Mouse (Mus musculus) limb, embryonic 13.5 days (tissue): ENCODE results near the gene Cyp1b1. TPM values are rescaled to one million over a fixed set of nuclear protein-coding genes. Genes with fewer than 3 reads are reported as not detected.

Source experiments
- ATAC-seq: fragments of 200-750 bp; cut with Nextera tagmentation; 2 replicates; pipeline ENCODE4 v1.8.0; 2017; ENCODE audit warnings: low read depth, moderate number of reproducible peaks, moderate TSS enrichment; ENCODE audit not compliant: low FRiP score
- H3K27ac ChIP-seq: fragments of 300-500 bp; sonication (generic); 2 replicates; pipeline ENCODE4 v1.5.1; 2015; ENCODE audit warnings: inconsistent platforms, mild to moderate bottlenecking, moderate library complexity
- H3K27me3 ChIP-seq: fragments of 300-500 bp; sonication (generic); 2 replicates; pipeline ENCODE4 v1.6.1; 2015; ENCODE audit warnings: mild to moderate bottlenecking, inconsistent platforms
- H3K36me3 ChIP-seq: fragments of 300-500 bp; sonication (generic); 2 replicates; pipeline ENCODE4 v1.6.1; 2015; ENCODE audit warnings: inconsistent platforms, mild to moderate bottlenecking, moderate library complexity
- H3K4me1 ChIP-seq: fragments of 300-500 bp; sonication (generic); 2 replicates; pipeline ENCODE4 v1.6.1; 2015; ENCODE audit warnings: inconsistent platforms
- H3K4me2 ChIP-seq: fragments of 300-500 bp; sonication (generic); replicated peaks from 2 replicates; pipeline ENCODE4 v1.6.1; 2015; ENCODE audit warnings: inconsistent platforms, mild to moderate bottlenecking, moderate library complexity
- H3K4me3 ChIP-seq: fragments of 300-500 bp; sonication (generic); 2 replicates; pipeline ENCODE4 v1.5.1; 2015; ENCODE audit warnings: moderate library complexity, mild to moderate bottlenecking, inconsistent platforms
- H3K9ac ChIP-seq: fragments of 300-500 bp; sonication (generic); 2 replicates; pipeline ENCODE4 v1.6.1; 2015; ENCODE audit warnings: mild to moderate bottlenecking, inconsistent platforms
- H3K9me3 ChIP-seq: fragments of 300-500 bp; sonication (generic); 2 replicates; pipeline ENCODE4 v1.6.1; 2016; ENCODE audit warnings: inconsistent platforms
- WGBS: fragments of 180-500 bp; shearing (Covaris S2); methylation state at CpG from one replicate; pipeline ENCODE4 v1.1.7; 2015; 5-methylcytosine and 5-hydroxymethylcytosine counted together
- polyA plus RNA-seq: library from polyadenylated mRNA; unstranded; fragments of >200 nt; fragmentation: Nextera tagmentation; extraction: Ambion mirVana; gene quantifications from 2 replicates; pipeline ENCODE4 v1.2.1, GENCODE M21; 2015

Gene Cyp1b1
- polyA plus RNA-seq, 1 experiment from 2014 or later = 3.4 TPM

DNA sequence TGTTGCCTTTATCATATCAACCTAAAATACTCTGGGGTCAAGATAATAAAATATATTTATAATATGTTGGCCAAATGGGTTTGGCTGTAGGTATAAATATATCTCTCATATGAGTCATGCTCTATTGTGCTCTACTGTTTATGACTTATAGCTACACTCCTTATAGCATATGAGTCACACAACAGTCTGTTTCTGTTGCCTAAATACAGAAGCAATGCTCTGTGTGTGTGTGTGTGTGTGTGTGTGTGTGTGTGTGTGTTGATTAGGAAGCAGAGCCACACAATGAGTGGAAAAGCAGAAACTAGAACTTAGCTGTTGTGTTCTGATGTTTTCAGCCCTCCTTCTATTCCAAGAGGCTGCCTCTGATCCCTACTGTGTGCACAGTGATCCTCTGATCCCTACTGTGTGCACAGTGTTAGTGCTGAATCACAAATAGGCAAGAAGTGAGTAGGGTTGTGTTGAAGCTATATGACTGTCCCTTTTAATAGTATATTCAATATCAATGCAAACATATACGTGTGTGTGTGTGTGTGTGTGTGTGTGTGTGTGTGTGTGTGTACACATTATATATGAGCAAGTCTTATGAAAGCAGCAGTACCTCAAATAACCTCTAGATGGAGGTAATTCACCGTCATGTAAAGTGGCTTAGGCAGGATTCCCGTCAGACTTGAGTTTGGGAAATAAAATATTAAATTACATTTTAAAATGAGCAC is 51.3 kb downstream of the Cyp1b1 start:
- H3K27me3 ChIP-seq = peaks cover 39% of the 10 kb centered on the region
- no peaks in the 10 kb centered on the region for H3K36me3 ChIP-seq
- H3K27ac ChIP-seq = no peak overlapping the region
- ATAC-seq = 0 out of 2 replicates have a peak, but pooled peaks have one; percentile 19
- H3K4me2 ChIP-seq = no peak overlapping the region
- 10% methylated on average over 3 of the region's 3 CpGs for WGBS
- no peaks in the 10 kb centered on the region for H3K4me1 ChIP-seq
- no peak overlapping the region for H3K9ac ChIP-seq
- H3K4me3 ChIP-seq = no peak overlapping the region
- no peaks in the 10 kb centered on the region for H3K9me3 ChIP-seq

DNA sequence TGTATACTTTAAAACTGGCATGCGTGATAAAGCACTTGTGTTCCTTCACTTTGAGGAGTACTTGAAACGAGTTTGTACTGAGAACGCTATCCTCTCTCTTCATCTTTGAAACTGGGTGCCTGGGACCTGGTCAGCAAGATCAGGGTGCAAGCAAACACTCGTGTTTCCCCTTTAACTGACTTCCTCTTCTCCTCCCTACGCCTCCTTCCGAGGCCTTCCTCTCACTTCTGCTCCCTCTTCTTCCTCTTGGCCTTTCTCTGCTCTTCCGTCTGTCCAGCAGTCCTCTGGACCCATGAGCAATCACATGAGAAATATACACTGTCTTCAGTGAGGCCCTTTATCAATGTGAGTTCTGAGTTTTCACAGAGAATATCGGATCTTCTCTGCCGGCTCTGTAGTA is 53.0 kb downstream of the Cyp1b1 start:
- 79% methylated on average over 9 of the region's 9 CpGs for WGBS

GRCm38 (mm10) chr17:79661387-79661786 is 53.5 kb downstream of the Cyp1b1 start:
- H3K4me2 ChIP-seq = no peak overlapping the region
- 43% methylated on average over 7 of the region's 7 CpGs for WGBS
- H3K9me3 ChIP-seq = no peaks in the 10 kb centered on the region
- peaks cover 30% of the 10 kb centered on the region for H3K27me3 ChIP-seq
- no peak overlapping the region for H3K27ac ChIP-seq
- H3K4me3 ChIP-seq = no peak overlapping the region
- no peaks in the 10 kb centered on the region for H3K4me1 ChIP-seq
- no peak overlapping the region for H3K9ac ChIP-seq
- no peaks in the 10 kb centered on the region for H3K36me3 ChIP-seq
- ATAC-seq = no peak

More for the DNA sequence above, 53.0 kb downstream of the Cyp1b1 start:
- Histone ChIP-seq H3K27me3 (peaks cover 31% of the 10 kb centered on the region), H3K4me3 (no peak overlapping the region), H3K4me1 (no peaks in the 10 kb centered on the region), H3K9me3 (no peaks in the 10 kb centered on the region), H3K27ac (no peak overlapping the region), H3K9ac (no peak overlapping the region), H3K36me3 (no peaks in the 10 kb centered on the region), H3K4me2 (no peak overlapping the region)
- ATAC-seq = no peak

DNA sequence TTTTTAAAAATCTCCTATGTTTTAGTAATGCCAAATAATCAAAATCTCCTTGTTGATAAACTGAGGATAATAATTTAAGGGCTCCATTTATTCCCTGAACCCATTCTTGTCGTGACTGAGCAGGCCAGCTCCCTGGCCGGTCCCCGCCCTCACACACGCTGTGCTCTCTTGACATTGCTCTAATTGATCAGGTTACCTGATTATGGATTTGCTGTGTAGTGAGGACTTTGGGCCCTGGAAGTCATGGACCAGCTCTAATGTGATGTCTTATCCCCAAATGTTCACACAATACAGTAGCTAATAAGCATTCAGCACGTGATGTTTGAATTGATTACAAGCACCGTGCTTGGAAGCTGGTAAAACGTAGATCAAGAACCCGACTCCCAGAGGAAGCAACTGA is 56.0 kb downstream of the Cyp1b1 start:
- Histone ChIP-seq H3K4me2 (no peak overlapping the region), H3K27me3 (peaks cover 14% of the 10 kb centered on the region), H3K27ac (no peak overlapping the region), H3K9ac (no peak overlapping the region), H3K4me1 (no peaks in the 10 kb centered on the region), H3K4me3 (no peak overlapping the region), H3K9me3 (no peaks in the 10 kb centered on the region), H3K36me3 (no peaks in the 10 kb centered on the region)
- ATAC-seq = no peak
- 70% methylated on average over 8 of the region's 8 CpGs for WGBS

- no peak for ATAC-seq
- H3K4me3 ChIP-seq = no peak overlapping the region
- H3K27ac ChIP-seq = no peak overlapping the region
- H3K9ac ChIP-seq = no peak overlapping the region
- WGBS = 71% methylated on average over 3 of the region's 3 CpGs
- no peaks in the 10 kb centered on the region for H3K4me1 ChIP-seq
- H3K27me3 ChIP-seq = peaks cover 14% of the 10 kb centered on the region
- no peaks in the 10 kb centered on the region for H3K9me3 ChIP-seq
- H3K36me3 ChIP-seq = no peaks in the 10 kb centered on the region
- no peak overlapping the region for H3K4me2 ChIP-seq
Measured at GRCm38 (mm10) chr17:79658452-79658851, 56.4 kb downstream of the Cyp1b1 start.

DNA sequence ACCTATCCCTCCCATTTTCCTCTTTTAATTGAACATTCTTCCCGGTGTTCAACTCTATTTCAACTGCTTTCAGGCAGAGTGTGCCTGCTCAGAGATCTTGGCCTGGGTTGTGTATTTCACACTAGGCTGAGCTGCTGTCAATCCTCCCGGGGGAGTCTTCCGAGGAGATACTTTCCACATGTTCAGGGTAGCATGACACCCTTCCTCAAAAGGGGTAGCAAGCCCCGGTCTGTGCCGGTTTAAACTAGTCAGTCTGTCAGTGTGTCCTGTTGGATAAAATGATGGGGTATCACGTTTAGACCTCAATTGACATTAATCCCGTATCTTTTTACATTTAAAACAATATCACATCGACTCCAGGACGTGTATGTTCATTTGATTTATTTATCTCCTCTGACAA is 57.1 kb downstream of the Cyp1b1 start:
- no peak for ATAC-seq
- peaks cover 12% of the 10 kb centered on the region for H3K27me3 ChIP-seq
- H3K4me1 ChIP-seq = no peaks in the 10 kb centered on the region
- no peaks in the 10 kb centered on the region for H3K36me3 ChIP-seq
- H3K4me3 ChIP-seq = no peak overlapping the region
- H3K4me2 ChIP-seq = no peak overlapping the region
- no peaks in the 10 kb centered on the region for H3K9me3 ChIP-seq
- WGBS = 53% methylated on average over 9 of the region's 9 CpGs
- H3K27ac ChIP-seq = no peak overlapping the region
- no peak overlapping the region for H3K9ac ChIP-seq

DNA sequence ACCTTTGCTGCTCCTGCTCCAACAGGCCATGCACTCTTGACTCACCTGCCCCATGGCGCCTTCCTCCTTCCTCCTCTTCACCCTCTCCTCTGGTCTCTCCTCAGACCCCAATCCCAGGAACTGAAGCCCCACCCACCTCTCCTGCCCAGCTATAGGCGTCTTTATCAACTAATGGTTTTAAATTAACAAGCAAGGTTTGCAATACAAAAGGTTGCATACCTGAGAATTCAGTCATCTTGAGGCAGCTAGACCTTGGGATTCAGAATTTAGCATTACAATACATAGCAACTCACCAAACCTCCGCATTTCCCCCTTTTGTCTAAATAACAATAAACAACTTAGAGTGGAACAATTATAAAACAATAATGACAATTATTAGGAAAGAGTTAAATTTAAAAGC is 60.7 kb downstream of the Cyp1b1 start:
- Histone ChIP-seq H3K4me3 (no peak overlapping the region), H3K4me1 (no peaks in the 10 kb centered on the region), H3K27me3 (no peaks in the 10 kb centered on the region), H3K4me2 (no peak overlapping the region), H3K36me3 (no peaks in the 10 kb centered on the region), H3K9me3 (no peaks in the 10 kb centered on the region), H3K9ac (no peak overlapping the region), H3K27ac (no peak overlapping the region)
- 69% methylated on average over 3 of the region's 3 CpGs for WGBS
- ATAC-seq = no peak

DNA sequence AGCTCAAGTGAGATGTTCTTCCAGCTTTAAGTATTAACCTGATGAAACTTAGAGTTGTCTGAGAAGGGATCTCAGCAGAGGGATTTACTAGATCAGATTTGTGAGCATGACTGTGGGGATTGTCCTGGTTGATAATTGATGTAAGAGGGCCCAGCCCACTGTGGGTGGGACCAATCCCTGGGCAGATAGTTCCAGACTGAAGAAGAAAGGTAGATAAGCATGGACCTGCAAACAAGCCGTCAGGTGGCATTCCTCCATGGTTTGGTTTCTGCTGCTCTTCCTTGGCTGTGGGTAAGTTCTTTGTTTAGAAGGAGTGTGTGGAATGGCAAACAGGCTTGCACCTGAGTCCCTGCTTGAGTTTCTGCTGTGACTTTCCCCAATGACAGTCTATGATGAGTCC is 61.7 kb downstream of the Cyp1b1 start:
- 78% methylated on average over 1 of the region's 1 CpGs for WGBS

More for the DNA sequence above, 61.7 kb downstream of the Cyp1b1 start:
- H3K27ac ChIP-seq = no peak overlapping the region
- H3K4me3 ChIP-seq = no peak overlapping the region
- no peaks in the 10 kb centered on the region for H3K9me3 ChIP-seq
- H3K36me3 ChIP-seq = no peaks in the 10 kb centered on the region
- H3K4me2 ChIP-seq = no peak overlapping the region
- ATAC-seq = no peak
- no peak overlapping the region for H3K9ac ChIP-seq
- no peaks in the 10 kb centered on the region for H3K4me1 ChIP-seq
- no peaks in the 10 kb centered on the region for H3K27me3 ChIP-seq

Other genes with a start within 250 kb of the Cyp1b1 start
- gene Rmdn2, start 103.2 kb downstream of the Cyp1b1 start, polyA plus RNA-seq = 10.7 and 12.5 TPM in 2 replicates
- 28.8 and 29.0 TPM in 2 replicates for gene Atl2, start 181.1 kb upstream of the Cyp1b1 start, polyA plus RNA-seq